Mouse (Mus musculus): Measurements from ENCODE around the gene Pspn. TPM values are rescaled to one million over a fixed set of nuclear protein-coding genes. Genes with fewer than 3 reads are reported as not detected.

Pspn gene
- total and polyA plus RNA-seq, 3 experiments: not detected

DNA sequence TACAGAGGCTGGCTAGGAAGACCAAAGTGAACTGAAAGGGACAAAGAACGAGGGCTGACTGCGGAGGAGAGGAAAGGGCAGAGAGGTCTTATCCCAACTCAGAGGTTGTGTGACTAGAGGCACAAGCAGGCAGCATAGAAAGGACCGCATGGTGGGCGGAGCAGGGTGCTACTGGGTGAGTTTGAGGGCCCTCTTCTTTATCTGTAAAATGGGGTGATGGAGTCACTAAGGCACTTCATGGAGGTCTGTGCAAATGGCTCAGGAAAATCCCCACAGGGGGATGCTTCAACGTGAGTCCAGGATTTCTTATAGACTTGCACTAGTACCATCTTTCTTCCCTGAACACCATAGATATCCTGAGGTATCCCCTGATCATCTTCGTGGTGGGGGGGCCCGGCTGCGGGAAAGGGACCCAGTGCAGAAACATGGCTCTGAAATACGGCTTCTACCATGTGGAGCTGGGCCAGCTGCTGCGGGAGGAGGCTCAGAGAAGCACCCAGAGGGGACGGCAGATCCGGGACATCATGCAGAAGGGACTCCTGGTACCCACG is 12.5 kb upstream of the Pspn start:
- no peaks in the 10 kb centered on the region for H3K9me3 ChIP-seq (replicated peaks)
- TF ChIP-seq POLR2AphosphoS5 (IDR thresholded peaks at IDR 0.05; ENCODE audit: insufficient replicate concordance, low read depth, low read length) (no peak), TAL1 (conservative IDR thresholded peaks at IDR 0.05; ENCODE audit: low read depth, low read length) (no peak), CTCF (IDR thresholded peaks at IDR 0.05; ENCODE audit: low read depth, low read length) (no peak), GATA2 (IDR thresholded peaks at IDR 0.05; ENCODE audit: borderline replicate concordance, low read depth, low read length) (no peak), GATA1 (IDR thresholded peaks at IDR 0.05; ENCODE audit: borderline replicate concordance, low read length) (no peak)
- H3K36me3 ChIP-seq (replicated peaks): peaks cover 28% of the 10 kb centered on the region
- ATAC-seq (ENCODE audit: extremely low read depth, insufficient number of reproducible peaks, low FRiP score, poor library complexity, severe bottlenecking): no peak
- no peak for DNase-seq (ENCODE audit: low spot score)
- H3K4me3 ChIP-seq (ENCODE audit: low read depth, low read length): peak overlapping the region; percentile 88; the same call in 1 of the 2 replicates
- no peaks in the 10 kb centered on the region for H3K27me3 ChIP-seq (ENCODE audit: insufficient read depth, low read length)
- H3K4me1 ChIP-seq (ENCODE audit: insufficient read depth, low read depth, low read length): peaks cover 55% of the 10 kb centered on the region

DNA sequence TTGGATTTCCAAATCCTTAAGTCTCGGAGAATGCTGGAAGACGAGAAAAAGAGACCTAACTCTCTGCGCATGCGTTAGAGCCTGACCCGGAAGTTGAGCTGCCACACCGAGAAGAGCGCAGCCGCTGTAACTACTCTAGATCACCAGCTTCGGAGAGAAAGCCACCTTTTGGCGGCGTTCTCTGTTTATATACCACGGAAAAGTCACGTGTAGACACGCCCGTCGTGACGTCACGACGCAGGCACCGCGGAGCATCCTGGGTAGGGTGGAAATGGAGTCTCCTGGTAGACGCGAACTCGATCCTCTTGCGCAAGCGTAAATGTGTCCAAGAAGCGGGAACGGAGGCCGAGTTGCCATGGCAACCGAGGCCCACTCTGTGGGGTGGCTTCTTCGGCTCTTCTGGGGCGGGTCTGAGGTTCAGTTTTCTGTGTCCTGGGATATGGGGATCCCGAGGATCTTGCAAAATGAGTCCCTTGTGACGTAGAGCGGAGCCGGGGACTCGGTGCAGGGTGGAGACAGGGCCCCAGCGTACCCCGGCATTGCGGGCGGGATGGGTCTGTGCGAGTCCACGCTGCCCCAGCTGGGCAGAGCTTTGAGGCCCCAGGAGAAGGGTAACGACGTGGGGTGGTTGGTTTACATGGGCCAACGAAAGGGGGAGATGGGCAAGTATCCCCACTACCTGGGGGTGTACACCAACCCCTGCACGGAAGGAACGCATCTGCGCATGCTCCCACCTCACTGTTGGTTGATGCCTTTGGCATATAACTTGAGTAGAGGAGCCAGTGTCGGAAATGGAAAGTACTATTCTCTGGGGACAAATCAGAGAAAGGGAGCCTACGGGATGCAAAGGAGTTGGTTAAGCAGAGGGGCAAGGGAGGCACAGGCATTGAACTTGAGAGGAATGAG is 11.7 kb upstream of the Pspn start, which contains the start of the genes Gtf2f1 and Gm17949:
Gene Gtf2f1, minus strand, starts transcription at position 53 of the 906 bp plus-strand sequence.
Gene Gm17949, plus strand, starts transcription at position 234 of the 906 bp plus-strand sequence.
- peak within 1 kb of the TSS; percentile 88 for H3K4me3 ChIP-seq (ENCODE audit: low read depth, low read length)
- peak; percentile 79 for ATAC-seq (ENCODE audit: extremely low read depth, insufficient number of reproducible peaks, low FRiP score, poor library complexity, severe bottlenecking)
- H3K9me3 ChIP-seq (replicated peaks): no peaks in the 10 kb centered on the region
- H3K4me1 ChIP-seq (ENCODE audit: insufficient read depth, low read depth, low read length): peaks cover 60% of the 10 kb centered on the region
- peak; percentile 86 for DNase-seq (ENCODE audit: low spot score)
- H3K36me3 ChIP-seq (replicated peaks): peaks cover 36% of the 10 kb centered on the region
- TF ChIP-seq GATA2 (IDR thresholded peaks at IDR 0.05; ENCODE audit: borderline replicate concordance, low read depth, low read length): no peak
- no peak for TF ChIP-seq GATA1 (IDR thresholded peaks at IDR 0.05; ENCODE audit: borderline replicate concordance, low read length)
- TF ChIP-seq POLR2AphosphoS5 (IDR thresholded peaks at IDR 0.05; ENCODE audit: insufficient replicate concordance, low read depth, low read length): peak; percentile 99
- H3K27me3 ChIP-seq (ENCODE audit: insufficient read depth, low read length): no peaks in the 10 kb centered on the region

DNA sequence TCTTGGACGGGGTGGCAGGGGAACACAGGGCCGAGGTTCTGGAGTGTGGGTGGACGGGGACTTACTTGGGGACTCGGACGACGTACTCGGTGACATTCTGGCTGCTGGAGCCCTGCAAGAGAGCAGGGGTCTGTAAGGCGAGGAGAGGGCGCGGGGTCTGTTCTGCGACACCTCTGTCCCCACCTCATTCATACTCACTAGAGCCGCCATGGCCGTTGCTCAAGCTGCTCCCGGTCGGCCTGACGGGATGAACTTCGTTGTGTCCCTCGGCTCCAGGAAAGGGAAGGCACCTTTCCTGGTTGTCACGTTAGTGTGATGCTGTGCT is 11.1 kb upstream of the Pspn start:
- H3K9me3 ChIP-seq (replicated peaks): no peaks in the 10 kb centered on the region
- H3K4me1 ChIP-seq (ENCODE audit: insufficient read depth, low read depth, low read length): peaks cover 60% of the 10 kb centered on the region
- no peaks in the 10 kb centered on the region for H3K27me3 ChIP-seq (ENCODE audit: insufficient read depth, low read length)
- peak overlapping the region; percentile 88 for H3K4me3 ChIP-seq (ENCODE audit: low read depth, low read length)
- DNase-seq (ENCODE audit: low spot score) (no peak), ATAC-seq (ENCODE audit: extremely low read depth, insufficient number of reproducible peaks, low FRiP score, poor library complexity, severe bottlenecking) (peak; percentile 25)
- no peak for TF ChIP-seq GATA1 (IDR thresholded peaks at IDR 0.05; ENCODE audit: borderline replicate concordance, low read length)
- no peak; the same call in 1 of the 2 replicates for TF ChIP-seq POLR2AphosphoS5 (IDR thresholded peaks at IDR 0.05; ENCODE audit: insufficient replicate concordance, low read depth, low read length)
- TF ChIP-seq GATA2 (IDR thresholded peaks at IDR 0.05; ENCODE audit: borderline replicate concordance, low read depth, low read length): no peak
- TF ChIP-seq CTCF (IDR thresholded peaks at IDR 0.05; ENCODE audit: low read depth, low read length): no peak
- no peak for TF ChIP-seq TAL1 (conservative IDR thresholded peaks at IDR 0.05; ENCODE audit: low read depth, low read length)
- H3K36me3 ChIP-seq (replicated peaks): peaks cover 43% of the 10 kb centered on the region

DNA sequence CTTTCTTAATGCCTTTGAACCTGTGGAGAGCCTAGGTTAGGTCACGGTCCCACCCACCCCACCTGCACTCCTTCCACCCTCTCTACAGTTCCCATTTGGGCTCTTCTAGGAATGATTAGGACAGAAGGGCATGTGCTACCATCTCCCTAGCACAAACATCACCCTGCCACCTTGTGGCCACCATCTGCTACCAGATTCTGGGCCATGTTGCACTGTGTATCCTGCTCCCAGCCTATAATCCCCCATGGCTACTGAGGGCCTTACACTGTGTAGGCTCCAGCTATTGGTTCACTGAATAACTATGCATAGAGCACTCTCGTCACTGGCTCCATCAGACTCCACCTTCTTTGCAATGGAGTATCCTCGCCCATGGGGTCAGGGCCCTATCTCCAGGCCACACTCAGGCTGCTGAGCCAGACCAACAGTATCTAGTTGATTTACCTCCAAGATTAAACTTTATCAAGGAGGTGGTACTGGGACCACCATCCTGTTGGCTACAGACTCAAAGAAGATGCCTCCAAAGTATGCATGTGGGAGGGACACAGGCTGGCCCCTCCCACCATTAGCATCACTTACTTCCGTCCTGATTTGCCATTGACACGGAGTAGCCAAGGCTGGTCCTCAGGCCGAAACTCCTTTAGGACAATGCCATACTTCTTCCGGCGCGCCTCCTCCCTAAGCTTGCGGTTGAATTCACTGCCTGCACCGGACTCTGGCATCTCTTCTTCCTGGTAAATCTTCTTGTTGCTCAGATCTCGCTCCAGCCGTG is 7.5 kb upstream of the Pspn start:
- no peak for ATAC-seq (ENCODE audit: extremely low read depth, insufficient number of reproducible peaks, low FRiP score, poor library complexity, severe bottlenecking)
- DNase-seq (ENCODE audit: low spot score): no peak
- H3K27me3 ChIP-seq (ENCODE audit: insufficient read depth, low read length): no peaks in the 10 kb centered on the region
- no peaks in the 10 kb centered on the region for H3K9me3 ChIP-seq (replicated peaks)
- peaks cover 81% of the 10 kb centered on the region for H3K4me1 ChIP-seq (ENCODE audit: insufficient read depth, low read depth, low read length)
- H3K4me3 ChIP-seq (ENCODE audit: low read depth, low read length): no peak overlapping the region
- peaks cover 71% of the 10 kb centered on the region for H3K36me3 ChIP-seq (replicated peaks)
- TF ChIP-seq TAL1 (conservative IDR thresholded peaks at IDR 0.05; ENCODE audit: low read depth, low read length) (no peak), POLR2AphosphoS5 (IDR thresholded peaks at IDR 0.05; ENCODE audit: insufficient replicate concordance, low read depth, low read length) (no peak), GATA2 (IDR thresholded peaks at IDR 0.05; ENCODE audit: borderline replicate concordance, low read depth, low read length) (no peak), CTCF (IDR thresholded peaks at IDR 0.05; ENCODE audit: low read depth, low read length) (no peak), GATA1 (IDR thresholded peaks at IDR 0.05; ENCODE audit: borderline replicate concordance, low read length) (no peak)

DNA sequence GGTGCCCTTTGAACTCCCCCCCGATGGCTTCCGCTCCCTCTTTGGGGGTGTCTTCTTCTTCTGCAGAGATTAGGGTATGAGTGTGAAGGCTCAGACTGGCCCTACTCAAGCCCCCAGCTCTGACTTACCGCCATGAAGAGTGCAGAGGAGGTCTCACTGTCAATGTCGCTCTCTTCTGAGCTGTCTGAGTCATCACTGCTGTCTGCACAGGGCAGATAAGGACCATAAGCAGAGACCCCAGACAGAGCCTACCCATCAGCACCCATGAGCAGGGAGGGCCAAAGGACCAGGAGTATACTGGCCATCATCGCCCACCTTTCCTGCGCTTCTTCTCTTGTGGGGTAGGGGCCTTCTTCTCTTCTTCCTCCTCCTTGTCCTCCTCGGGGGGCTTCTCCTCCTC is 4.2 kb upstream of the Pspn start:
- peaks cover 97% of the 10 kb centered on the region for H3K36me3 ChIP-seq (replicated peaks)
- no peaks in the 10 kb centered on the region for H3K27me3 ChIP-seq (ENCODE audit: insufficient read depth, low read length)
- H3K9me3 ChIP-seq (replicated peaks): peaks cover 3% of the 10 kb centered on the region; the same call in 1 of the 2 replicates
- DNase-seq (ENCODE audit: low spot score) (peak; percentile 66), ATAC-seq (ENCODE audit: extremely low read depth, insufficient number of reproducible peaks, low FRiP score, poor library complexity, severe bottlenecking) (peak; percentile 88)
- peaks cover 74% of the 10 kb centered on the region for H3K4me1 ChIP-seq (ENCODE audit: insufficient read depth, low read depth, low read length)
- TF ChIP-seq POLR2AphosphoS5 (IDR thresholded peaks at IDR 0.05; ENCODE audit: insufficient replicate concordance, low read depth, low read length) (no peak), CTCF (IDR thresholded peaks at IDR 0.05; ENCODE audit: low read depth, low read length) (no peak), TAL1 (conservative IDR thresholded peaks at IDR 0.05; ENCODE audit: low read depth, low read length) (peak; percentile 78)
- peak overlapping the region; percentile 54; the same call in 1 of the 2 replicates for H3K4me3 ChIP-seq (ENCODE audit: low read depth, low read length)

DNA sequence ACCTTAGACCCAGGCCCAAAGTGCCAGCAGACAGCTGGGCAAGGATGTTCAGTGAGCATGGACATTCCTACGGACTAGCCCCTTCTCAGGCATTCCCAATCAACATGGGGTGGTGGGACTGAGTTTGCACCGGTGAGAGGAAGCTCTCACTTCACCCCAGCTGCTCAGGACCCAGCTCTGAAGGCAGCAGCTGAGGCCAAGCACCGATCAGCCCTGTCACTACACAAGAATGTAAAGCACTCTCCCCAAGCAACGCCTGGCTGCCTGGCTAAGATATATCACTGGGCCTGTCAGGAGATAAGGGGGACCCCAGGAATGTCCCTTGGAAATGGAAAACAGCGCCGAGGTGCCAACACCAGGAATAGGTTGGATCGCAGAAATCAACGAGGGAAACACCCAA is 1.4 kb upstream of the Pspn start:
- no peak overlapping the region for H3K4me3 ChIP-seq (ENCODE audit: low read depth, low read length)
- H3K27me3 ChIP-seq (ENCODE audit: insufficient read depth, low read length): no peaks in the 10 kb centered on the region
- H3K9me3 ChIP-seq (replicated peaks): peaks cover 3% of the 10 kb centered on the region; the same call in 1 of the 2 replicates
- H3K4me1 ChIP-seq (ENCODE audit: insufficient read depth, low read depth, low read length): peaks cover 70% of the 10 kb centered on the region
- TF ChIP-seq CTCF (IDR thresholded peaks at IDR 0.05; ENCODE audit: low read depth, low read length): no peak
- no peak for TF ChIP-seq GATA2 (IDR thresholded peaks at IDR 0.05; ENCODE audit: borderline replicate concordance, low read depth, low read length)
- TF ChIP-seq GATA1 (IDR thresholded peaks at IDR 0.05; ENCODE audit: borderline replicate concordance, low read length): no peak
- no peak for TF ChIP-seq TAL1 (conservative IDR thresholded peaks at IDR 0.05; ENCODE audit: low read depth, low read length)
- no peak for TF ChIP-seq POLR2AphosphoS5 (IDR thresholded peaks at IDR 0.05; ENCODE audit: insufficient replicate concordance, low read depth, low read length)
- no peak for DNase-seq (ENCODE audit: low spot score)
- no peak for ATAC-seq (ENCODE audit: extremely low read depth, insufficient number of reproducible peaks, low FRiP score, poor library complexity, severe bottlenecking)
- H3K36me3 ChIP-seq (replicated peaks): peaks cover 85% of the 10 kb centered on the region

All from G1E (cell line).